Mouse (Mus musculus): ENCODE data around the gene Pold1.
A peak's percentile ranks its signal among the peaks of the same experiment; 100 is the strongest.

The Pold1 gene

DNA sequence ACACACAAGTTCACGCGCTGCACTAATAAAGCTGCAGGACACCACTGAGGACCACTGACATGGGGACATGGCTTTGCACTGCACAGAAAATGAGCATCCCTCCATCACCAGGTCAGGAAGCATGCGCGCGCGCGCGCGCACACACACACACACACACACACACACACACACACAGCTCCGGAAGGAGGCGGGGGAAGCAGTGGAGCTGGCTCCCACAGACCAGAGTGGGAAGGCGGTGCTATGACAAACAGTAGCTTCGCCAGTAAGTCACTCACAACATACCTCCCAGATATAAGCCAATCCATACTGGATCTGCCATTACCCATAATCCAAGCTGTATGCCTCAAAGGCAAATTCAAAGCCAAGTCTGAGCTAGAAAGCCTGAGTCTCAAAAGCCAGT lies 1.6 kb downstream of the Pold1 start:
- DNase-seq (ENCODE audit: low spot score in 2 of 2), result no peak

DNA sequence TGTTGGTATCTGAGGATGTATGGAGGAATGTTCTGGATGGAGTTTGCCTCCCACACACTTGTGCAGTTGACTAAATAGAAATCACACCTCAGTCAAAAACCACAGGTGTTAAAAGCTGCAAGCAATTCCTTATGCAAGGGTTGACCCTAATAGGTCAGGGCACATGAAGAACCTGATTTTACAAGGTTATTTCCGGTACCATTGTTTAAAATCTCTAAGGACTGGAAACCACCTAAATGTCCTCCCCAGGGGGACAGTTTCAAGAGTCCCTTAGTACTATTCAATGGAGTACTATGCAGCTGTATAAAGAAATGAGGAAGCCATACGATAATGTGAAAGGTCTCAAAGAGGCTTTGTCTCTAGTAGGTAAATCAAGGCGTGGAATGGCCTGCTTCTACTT lies 2.4 kb downstream of the Pold1 start:
- DNase-seq (ENCODE audit: low spot score in 2 of 2), result no peak

DNA sequence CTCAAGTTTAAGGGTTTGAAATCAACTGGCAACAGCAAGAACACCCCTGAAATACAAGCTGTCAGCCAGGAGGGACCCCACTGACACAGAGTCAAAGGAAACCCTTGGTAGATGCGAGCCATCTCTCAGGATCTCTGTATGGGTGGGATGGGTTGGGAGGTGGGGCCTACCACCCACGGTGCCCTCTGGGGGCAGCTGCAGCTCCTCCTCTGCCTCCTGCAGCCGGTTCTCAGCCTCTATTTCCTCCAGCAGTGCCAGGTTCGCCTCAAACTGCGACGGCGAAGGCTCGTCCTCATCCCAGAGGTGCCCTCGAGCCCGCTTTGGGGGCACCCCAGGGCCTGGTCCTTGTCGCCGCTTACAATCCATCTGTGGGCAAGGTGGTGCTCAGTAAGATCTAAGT lies 5.6 kb downstream of the Pold1 start:
- DNase-seq (ENCODE audit: low spot score in 2 of 2), result no peak

DNA sequence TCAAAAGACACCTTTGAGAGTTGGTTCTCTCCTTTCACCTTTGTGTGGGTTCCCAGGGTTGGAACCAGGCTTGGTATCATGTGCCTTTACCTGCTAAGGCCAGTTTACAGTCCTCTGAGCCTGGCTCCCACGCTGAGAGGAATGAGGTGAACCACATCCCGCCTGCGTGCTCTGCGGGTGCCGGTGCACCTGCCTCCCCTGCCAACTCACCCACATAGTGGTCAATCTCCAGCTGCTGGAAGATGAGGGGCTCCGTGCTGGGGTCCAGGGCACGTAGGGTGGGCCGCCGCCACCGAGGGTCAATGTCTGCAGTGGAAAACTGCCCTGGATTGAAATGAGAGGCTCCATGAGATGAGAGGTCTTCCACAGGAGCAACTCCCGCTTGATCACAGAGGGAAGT lies 6.1 kb downstream of the Pold1 start:
- no peak for DNase-seq (ENCODE audit: low spot score in 2 of 2)

DNA sequence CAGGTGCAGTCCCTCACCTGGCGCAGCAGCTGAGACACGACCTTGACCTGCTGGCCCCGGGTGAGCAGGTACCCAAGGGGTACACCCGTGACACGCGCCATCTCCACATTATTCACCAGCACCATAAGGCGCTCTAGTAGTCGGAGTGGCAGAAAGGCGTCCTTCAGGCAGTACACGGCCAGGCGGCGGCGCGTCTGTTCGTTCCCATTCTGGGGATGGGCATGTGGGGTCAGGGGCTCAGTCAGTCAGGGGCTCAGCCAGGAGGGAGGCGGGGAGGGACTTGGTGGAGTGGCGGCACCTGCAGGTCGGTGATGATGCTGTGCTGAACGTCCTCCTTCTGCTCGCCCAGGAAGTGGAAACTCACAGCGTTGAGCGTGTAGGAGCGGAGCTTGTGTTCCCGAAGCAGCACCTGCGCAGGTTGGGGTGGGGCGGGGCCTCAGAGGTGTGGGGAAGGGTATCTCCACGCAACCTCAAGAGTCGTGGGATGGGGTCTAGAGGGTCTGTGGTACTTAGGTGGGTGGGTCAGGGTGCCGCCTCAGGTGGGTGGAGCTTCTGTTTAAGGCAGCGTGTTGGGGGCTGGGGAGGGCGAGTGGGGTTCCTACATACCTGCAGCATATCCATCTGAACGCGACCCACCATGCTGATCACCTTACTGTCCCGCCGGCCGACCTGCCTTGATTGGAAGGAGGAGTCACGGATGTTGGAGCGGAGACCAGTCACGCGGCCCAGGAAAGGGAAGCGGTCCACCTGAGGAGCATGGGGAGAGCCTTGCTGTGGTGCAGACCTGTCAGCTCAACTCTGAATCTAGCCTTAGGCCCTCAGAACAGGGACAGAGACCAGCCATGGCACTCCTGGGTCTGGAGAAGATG lies 9.7 kb downstream of the Pold1 start:
- DNase-seq (ENCODE audit: low spot score in 2 of 2), result no peak

DNA sequence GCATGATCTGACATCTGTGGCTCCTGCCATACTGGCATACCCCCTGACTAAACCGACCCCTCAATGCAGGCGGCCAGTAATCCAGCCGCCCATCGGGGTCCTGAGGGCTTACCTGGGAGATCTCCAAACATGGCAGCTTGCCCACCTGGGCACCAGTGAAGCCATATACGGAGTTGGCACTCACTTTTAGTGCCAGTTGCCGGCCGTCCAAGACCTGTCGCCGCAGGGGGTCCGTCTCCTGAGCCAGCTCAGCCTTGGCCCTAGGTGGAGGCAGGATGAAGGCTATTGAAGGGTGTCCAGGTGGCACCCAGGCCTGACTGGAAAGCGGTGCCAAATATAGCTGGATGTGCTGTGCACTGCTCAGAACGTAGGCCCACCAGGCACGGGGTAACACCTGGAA lies 11.2 kb downstream of the Pold1 start:
- DNase-seq (ENCODE audit: low spot score in 2 of 2), result no peak

DNA sequence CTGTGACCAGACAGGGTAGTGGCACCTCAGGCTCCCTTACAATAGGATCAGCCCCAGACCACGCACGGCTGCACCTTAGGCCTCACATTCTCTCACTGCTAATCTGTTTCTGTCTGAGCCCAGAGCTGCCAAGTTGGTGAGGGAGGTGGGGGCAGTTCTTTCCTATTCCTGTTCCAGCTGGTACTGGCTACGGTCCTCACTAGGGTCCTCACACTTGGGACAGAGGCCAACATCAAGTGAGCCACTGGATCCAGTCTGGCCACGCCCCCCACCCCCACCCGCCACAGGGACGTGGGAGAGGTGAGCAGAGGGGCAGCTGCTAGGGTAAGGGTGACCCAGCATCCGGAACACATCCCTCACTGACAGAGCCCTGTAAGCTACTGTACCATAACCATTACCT lies 11.6 kb downstream of the Pold1 start:
- no peak for DNase-seq (ENCODE audit: low spot score in 2 of 2)

DNA sequence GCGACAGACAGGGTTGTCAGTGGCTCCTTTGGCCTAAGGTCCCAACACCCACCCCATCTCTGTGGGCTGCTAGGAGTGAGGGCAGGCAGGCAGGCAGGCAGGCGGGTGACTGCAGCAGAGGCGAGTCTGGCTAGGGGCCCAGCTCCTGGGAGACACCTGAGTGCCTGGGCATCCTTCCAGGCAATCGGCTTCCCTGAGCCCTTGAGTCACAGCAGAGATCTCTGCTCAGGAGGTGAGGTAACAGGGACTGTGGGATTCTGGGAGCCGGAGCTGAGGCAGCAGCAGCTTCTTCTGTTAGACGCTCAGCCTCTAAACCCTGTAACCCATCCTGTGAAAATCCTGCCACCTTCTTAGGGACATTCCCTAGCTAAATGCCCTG lies 12.1 kb downstream of the Pold1 start:
- no peak for DNase-seq (ENCODE audit: low spot score in 2 of 2)

DNA sequence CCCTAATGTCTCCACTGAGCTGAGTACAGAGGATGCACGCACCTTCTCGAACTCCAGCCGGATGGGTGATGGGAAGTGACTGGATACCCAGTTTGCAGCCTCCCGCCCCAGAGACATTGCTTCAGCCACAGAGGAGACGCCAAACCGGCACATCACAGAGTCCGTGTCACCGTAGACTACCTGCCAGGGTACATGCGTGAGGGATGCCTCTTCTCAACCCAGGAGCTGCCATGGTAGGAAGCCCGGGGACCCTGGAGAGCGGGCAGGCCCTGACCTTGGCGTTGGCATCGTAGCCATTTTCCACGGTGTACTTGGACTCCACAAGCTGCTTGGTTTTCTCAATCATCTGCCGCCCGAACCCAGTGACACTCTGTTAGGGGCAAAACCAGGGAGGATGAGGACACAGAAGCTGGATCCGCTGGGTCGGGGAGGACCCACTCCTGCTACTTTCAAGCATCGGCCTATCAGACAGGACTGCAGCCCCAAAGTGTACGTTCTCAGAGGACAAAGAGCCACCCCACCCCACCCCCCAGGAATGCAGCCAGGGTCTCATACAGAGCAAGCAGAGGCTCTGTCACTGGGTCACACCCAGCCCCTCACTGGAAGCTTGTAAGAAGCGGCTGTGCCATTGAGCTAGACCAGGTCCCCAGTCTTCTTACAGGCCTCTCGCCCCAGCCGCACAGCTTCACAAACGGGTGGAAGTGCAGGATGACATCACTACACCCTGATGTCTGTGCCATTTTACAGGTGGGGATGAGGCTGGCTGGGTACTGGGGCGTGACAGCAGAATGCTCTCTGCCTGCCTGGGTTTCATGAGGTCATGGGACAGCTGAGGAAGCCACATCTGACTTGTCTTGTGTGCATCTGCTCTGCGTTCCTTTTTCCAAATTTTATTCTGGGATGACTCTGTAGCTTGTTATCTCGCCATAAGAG lies 12.7 kb downstream of the Pold1 start:
- DNase-seq (ENCODE audit: low spot score in 2 of 2), result no peak

DNA sequence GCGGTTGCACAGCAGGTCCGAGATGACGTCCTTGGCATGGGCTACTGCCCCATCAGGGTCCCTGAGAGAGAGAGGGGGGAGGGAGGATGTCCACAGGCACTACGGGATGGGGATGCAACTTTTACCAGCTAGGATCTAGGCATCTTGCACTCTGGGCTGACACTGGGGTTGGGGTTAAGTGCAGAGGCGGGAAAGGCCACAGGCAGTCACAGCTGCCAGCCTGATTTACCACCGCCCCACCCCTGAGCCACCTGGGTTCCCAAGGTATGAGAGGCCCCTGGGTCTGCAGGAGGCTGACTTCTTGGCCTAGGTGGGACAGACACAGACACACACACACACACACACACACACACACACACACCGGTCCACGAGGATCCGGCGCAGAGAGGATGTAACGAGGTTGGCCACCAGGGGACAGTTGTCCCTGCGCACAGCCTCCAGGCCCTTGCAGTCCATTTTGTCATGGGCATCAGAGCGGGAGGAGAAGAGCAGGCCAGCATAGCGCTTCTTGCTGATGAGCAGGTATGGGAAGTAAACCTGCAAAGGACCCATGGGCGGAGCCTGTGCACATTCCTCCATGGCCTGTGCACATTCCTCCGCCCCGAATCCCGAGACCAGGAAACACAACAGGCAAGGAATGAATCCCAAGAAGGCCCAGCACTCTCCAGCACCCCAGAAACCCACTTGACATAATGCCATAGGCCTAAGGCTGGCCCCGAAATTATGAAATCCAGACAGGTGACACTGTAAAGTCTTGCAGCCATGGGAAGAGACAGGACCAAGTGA lies 13.8 kb downstream of the Pold1 start:
- DNase-seq (ENCODE audit: low spot score in 2 of 2), result no peak

DNA sequence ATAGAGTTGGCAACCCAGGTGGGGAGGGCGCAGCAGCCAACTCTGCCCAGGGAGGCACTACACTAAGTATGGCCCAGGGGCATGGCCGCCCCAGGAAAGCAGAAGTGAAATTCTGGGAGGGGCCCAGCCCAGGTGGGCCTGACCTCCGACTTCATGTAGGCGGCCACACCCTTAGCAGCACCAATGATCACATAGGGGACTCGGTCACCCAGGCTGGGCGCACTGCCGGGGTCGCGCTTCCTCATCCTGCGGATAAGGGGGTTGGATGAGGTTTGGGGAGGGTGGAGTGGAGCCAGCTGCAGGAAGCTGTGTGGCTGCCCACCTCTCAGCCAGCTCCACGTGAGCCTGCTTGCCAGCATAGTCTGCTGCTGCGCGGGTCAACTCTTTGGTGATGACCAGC lies 14.4 kb downstream of the Pold1 start:
- no peak for DNase-seq (ENCODE audit: low spot score in 2 of 2)

DNA sequence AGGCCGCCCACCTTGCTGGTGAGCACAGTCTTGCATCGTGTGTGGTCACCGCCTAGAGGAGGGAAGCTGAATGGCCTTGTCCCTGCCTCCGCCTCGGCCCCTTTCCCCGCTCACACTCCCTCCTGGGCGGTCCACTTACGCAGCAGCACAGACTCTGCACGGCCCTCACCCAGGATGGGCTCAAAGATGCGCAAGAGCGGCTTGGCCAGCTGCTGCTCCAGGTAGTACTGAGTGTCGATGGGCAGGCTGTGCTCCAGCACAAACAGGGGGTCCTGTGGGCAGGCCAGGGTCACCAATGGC lies 15.0 kb downstream of the Pold1 start:
- no peak for DNase-seq (ENCODE audit: low spot score in 2 of 2)

DNA sequence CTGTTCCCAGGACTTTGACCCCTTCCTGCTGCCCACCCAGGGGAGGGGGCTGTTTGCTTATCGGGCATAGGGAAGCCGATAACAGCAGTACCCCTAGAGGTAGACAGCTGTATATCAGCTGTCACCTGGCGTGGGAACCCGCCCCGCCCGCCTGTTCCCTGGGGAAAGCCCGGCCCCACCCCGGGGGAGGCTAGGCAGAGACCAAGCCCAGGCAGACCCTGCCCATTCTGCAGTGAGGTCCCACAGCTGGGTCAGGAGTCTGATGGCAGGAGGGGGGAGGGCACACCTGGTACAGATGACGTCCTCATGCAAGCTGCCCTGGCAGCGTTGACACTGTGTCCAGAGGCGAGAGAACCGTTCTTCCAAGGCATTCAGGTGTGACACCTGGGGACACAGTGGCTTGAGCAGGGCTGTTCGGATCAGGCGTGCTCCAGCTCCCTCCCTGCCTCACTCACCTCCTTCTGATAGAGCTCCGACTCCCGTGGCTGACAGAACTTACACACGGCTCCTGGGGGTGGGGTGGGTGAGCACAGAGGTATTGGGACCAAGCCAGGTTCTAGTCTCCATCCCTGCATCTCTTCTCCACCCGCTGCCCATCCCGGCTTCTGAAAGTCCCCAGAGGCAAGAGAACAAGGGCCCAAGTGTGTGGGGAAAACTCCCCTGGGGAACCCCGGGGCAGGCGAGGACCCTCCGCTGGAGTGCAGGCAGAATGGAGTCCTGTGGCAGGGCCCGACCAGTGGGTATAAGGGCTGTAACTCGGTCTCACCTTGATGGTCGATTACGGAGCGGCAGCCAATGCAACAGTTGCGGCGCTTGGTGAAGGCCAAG lies 15.5 kb downstream of the Pold1 start:
- no peak for DNase-seq (ENCODE audit: low spot score in 2 of 2)

DNA sequence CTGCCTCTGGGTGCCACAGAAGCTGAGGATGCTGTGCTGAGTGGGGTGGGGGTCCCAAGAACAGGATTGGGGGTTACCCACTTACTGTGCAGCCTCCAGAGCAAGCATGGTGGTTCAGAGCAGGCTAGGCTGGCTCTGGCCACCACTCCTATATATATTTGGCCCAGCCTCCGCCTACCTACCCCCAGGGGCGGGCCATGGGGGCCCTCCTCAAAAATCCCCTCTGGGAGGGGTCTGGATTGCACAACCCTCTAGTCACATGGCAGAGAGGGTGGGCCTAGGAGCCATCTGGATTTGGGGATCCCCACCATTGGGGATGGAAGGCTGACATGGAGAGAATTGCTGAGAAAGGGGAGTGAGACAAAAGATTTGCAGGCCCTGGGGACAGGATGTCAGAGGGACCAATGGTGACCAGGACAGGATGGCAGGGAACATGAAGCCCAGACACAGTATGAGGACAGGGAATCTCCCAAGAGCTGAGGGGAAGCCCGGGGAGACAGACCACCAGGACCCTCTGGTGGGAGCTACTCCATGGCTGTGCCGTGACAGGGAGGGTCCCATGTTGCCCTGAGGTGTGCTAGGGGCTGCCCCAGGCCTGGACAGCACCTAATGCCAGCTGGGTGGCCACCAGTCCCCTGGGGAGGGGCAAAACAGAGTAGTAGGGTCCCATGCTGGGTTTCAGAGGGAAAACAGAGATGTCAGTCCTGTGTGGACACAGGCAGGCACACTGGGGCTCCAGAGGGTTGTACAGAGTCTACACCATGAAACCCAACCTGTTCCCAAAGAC lies 16.5 kb downstream of the Pold1 start, which contains the start of gene Spib:
Gene Spib, minus strand, starts transcription at position 126 of the 787 bp plus-strand sequence.
- no peak for DNase-seq (ENCODE audit: low spot score in 2 of 2)

DNA sequence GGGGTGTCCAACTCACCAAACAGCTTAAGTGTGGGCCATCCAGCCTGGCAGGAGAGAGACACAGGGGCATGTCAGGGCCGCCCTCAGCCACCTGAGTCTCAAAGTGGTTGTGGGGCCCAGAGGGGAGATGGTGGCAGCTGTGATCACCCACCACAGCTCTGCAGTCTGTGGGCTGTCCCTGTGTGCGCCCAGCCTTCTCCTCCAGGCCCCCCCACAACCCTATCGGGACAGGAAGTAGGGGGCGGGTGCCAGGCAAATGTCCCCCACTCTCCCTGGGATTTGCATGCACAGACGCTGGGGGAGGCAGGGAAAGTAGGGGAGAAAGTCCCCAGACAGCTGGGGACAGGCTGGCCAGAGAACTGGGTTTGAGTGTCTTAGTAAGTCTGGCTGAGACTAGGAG lies 17.4 kb downstream of the Pold1 start:
- no peak for DNase-seq (ENCODE audit: low spot score in 2 of 2)

DNA sequence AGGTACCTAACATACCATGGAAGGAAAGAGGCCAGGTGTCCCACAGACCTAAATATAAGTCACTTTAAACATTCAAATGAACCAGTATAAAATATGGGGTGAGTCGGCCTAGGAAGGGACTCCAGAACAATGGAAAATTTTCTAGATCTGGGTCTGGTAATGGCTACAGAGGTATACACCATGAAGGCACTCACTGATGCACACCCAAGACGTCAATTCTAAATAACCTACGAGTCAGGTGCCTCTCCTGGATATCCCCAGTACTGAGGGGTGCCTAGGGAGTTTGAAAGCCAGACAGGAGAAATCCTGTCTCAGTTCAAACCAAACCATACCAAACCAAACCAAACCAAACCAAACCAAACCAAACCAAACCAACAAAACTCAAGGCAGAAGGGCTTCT lies 18.1 kb downstream of the Pold1 start:
- no peak for DNase-seq (ENCODE audit: low spot score in 2 of 2)

DNA sequence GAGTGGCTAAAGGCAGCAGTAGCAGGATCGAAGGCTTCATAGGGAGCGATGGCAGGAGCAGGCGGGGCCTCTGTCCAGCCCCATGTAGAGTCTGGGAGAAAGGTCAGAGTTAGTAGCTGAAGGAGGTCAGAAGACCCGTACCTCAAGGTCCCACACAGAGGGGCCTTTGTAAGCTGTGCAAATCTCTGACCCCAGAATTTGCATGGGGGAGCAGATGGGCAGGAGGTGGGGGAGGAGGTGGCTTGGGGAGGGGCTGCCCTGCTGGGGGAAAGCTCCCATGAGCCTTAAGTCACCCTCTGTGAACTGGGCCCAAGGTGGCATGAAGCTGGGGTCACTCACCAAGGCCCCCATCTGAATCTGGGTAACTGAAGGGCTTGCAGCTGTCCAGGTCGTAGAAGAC lies 19.1 kb downstream of the Pold1 start:
- DNase-seq (ENCODE audit: low spot score in 2 of 2), result no peak

DNA sequence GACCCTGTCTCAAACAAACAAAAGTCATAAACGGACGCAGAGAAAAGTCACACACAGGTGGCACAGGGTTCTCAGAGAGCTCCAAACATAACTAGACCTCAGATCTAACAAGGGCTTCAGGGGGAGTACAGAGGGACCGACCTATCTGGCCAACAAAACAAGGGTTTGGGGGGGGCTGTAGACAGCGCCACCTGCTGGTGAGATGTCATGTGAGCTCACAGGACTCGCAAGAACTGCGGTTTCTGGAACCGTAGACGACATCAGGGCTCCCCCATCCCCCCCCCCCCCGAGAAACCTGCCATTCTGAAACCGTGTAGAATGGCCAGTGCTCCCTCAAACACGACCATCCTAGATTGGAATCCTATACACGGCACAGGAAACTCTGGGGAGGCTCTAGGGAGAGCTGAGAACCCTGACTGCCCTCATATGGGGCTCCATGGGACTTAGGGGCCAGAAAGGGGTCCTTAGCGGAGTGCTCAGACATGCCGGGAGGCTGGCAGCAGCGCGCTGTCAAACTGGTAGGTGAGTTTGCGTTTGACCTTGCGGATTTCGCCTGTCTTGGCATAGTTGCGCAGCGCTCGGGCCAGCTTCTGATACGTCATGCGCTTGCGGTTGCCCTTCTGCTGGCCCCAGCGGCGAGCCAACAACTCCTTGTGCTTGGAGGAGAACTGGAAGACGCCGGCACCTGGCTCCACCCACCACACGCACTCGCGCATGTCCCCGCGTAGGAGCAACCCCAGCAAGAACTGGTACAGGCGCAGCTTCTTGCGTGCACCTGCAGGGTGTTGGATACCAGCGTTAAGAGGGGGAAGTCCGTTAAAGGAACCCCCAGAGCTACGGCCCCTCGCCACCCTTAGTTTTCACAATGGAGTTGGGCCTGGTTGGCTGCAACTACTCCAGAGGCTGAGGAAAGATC lies 20.9 kb downstream of the Pold1 start:
- peak; percentile 34 to 73 for DNase-seq (ENCODE audit: low spot score in 2 of 2)

DNA sequence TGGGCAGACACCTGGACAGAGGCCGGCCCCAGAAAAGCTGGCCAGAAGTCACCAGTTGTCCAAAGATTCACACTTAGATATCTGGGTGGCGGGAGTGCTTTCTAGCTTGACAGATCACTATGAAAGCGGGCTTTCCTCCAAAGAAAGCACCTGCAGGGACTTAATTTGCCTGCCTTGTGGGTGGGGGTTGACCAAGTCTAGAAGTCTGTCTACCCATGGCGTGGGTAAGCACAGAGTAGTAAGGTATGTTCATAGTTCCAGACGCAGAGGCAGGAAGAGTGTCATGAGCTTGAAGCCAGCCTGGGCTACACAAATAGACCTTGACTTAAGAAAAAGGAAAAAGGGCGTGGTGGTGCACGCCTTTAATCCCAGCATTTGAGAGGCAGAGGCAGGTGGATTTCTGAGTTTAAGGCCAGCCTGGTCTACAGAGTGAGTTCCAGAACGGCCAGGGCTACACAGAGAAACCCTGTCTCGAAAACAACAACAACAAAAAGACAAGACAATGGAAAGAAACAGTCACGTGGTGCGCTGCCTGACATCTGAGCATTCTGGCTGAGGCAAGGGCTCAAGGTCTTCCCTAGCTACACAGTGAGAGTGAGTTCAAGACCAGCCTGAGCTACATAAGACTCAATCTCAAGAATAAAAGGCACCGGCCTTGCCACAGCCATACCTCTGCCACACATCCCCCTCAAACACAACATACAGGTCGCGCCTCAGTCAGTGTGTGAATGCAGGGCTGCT lies 22.1 kb downstream of the Pold1 start:
- DNase-seq (ENCODE audit: low spot score in 2 of 2), result no peak

Data from urinary bladder, postnatal 36 days (tissue).